Comparison of ENCODE assay signal across 24 mouse cellular contexts in the genomic region with DNA sequence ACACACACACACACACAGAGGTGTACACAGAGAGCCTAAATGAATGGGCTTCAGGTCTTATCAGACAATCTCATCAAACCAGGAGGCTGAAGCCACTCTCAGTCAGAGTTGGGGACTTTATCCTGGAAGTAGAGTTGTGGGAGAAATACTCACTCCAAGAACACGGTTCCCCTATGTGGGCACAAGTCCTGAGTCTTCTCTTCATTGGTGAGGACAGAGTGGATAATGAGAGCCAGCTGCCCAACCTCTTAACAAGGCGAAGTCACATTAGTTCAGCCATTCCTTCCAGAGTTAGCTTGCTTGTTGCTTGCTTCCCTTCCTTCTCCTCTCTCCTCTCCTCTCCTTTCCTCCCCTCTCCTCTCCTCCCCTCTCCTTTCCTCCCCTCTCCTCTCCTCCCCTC.
DNase-seq lines count a peak whose midpoint lies in the region; ATAC-seq lines count a peak whose summit lies in the region.
"Had no signal": no experiment of that assay in that cellular context is flagged by ENCODE, and none has a peak within 500 bp of the region (broad histone marks: within the 10 kb centered on the region; RNA-seq: fewer than 3 reads in every experiment).

No protein-coding gene starts in this region.

- H3K27me3 ChIP-seq in embryonic facial prominence, embryonic 10.5 days (replicated peaks; ENCODE audit: low read depth, poor library complexity, severe bottlenecking), result no peaks in the 10 kb centered on the region
- no peaks in the 10 kb centered on the region for H3K27me3 ChIP-seq in limb, embryonic 10.5 days (ENCODE audit: low read depth, poor library complexity, severe bottlenecking)
- no peaks in the 10 kb centered on the region for H3K27me3 ChIP-seq in limb, embryonic 13.5 days
- no peaks in the 10 kb centered on the region for H3K27me3 ChIP-seq in forebrain, embryonic 15.5 days
- H3K27me3 ChIP-seq: CH12.LX; hindbrain, embryonic 13.5 days; intestine, embryonic 15.5 days had no signal

- H3K9ac ChIP-seq in limb, embryonic 13.5 days, result no peak overlapping the region
- H3K9ac ChIP-seq in forebrain, embryonic 15.5 days (replicated peaks), result no peak overlapping the region
- H3K9ac ChIP-seq: hindbrain, embryonic 13.5 days; intestine, embryonic 15.5 days had no signal

- no peaks in the 10 kb centered on the region for H3K36me3 ChIP-seq in embryonic facial prominence, embryonic 10.5 days (replicated peaks)
- H3K36me3 ChIP-seq in limb, embryonic 10.5 days, result no peaks in the 10 kb centered on the region
- H3K36me3 ChIP-seq in limb, embryonic 13.5 days, result no peaks in the 10 kb centered on the region
- H3K36me3 ChIP-seq in forebrain, embryonic 15.5 days, result no peaks in the 10 kb centered on the region
- H3K36me3 ChIP-seq: G1E; hindbrain, embryonic 10.5 days; hindbrain, embryonic 13.5 days; intestine, embryonic 15.5 days had no signal

- DNase-seq in heart, adult 11 months, result peak; percentile 52
- no peak for DNase-seq in heart, postnatal 14 days
- DNase-seq in embryonic facial prominence, embryonic 10.5 days (ENCODE audit: low spot score), result peak; percentile 30
- DNase-seq in limb, embryonic 10.5 days (ENCODE audit: low spot score), result peak; percentile 52
- DNase-seq in embryo, embryonic 11 days, result no peak
- DNase-seq in kidney, postnatal 36 days, result no peak
- DNase-seq: adrenal gland, adult 8-10 months; adrenal gland, postnatal 25 days; B cell, adult 2 months; cerebellum, adult 11-12 months; cerebellum, adult 8-10 months; cerebellum, postnatal 36 days; gastrocnemius, postnatal 25 days; heart, postnatal 36 days had no signal

- no peak for ATAC-seq in limb, embryonic 13.5 days (ENCODE audit: low FRiP score, low read depth)
- no peak for ATAC-seq in forebrain, embryonic 15.5 days (replicated peaks)
- ATAC-seq: activated CD4-positive, CD25-positive, alpha-beta regulatory T cell, adult 4 months; forebrain, embryonic 14.5 days; intestine, embryonic 15.5 days had no signal

- 47% methylated on average over 2 of the region's 2 CpGs for WGBS in embryonic facial prominence, embryonic 10.5 days
- 23% methylated on average over 2 of the region's 2 CpGs for WGBS in limb, embryonic 10.5 days
- 36% methylated on average over 2 of the region's 2 CpGs for WGBS in limb, embryonic 13.5 days
- 88% methylated on average over 2 of the region's 2 CpGs for WGBS in forebrain, embryonic 15.5 days

- H3K4me2 ChIP-seq in limb, embryonic 13.5 days (replicated peaks), result no peak overlapping the region
- H3K4me2 ChIP-seq in forebrain, embryonic 15.5 days (replicated peaks), result no peak overlapping the region
- H3K4me2 ChIP-seq: heart, embryonic 11.5 days; hindbrain, embryonic 13.5 days; intestine, embryonic 15.5 days had no signal

- no peak overlapping the region for H3K4me3 ChIP-seq in embryonic facial prominence, embryonic 10.5 days
- H3K4me3 ChIP-seq in limb, embryonic 10.5 days, result no peak overlapping the region
- no peak overlapping the region for H3K4me3 ChIP-seq in limb, embryonic 13.5 days
- H3K4me3 ChIP-seq in forebrain, embryonic 15.5 days, result no peak overlapping the region
- H3K4me3 ChIP-seq: hindbrain, embryonic 10.5 days; hindbrain, embryonic 13.5 days; intestine, embryonic 15.5 days had no signal

- no peaks in the 10 kb centered on the region for H3K9me3 ChIP-seq in embryonic facial prominence, embryonic 10.5 days
- no peaks in the 10 kb centered on the region for H3K9me3 ChIP-seq in limb, embryonic 10.5 days (replicated peaks)
- H3K9me3 ChIP-seq in limb, embryonic 13.5 days, result no peaks in the 10 kb centered on the region
- H3K9me3 ChIP-seq in forebrain, embryonic 15.5 days, result no peaks in the 10 kb centered on the region
- H3K9me3 ChIP-seq: hindbrain, embryonic 10.5 days; hindbrain, embryonic 13.5 days; intestine, embryonic 15.5 days had no signal

- H3K27ac ChIP-seq in embryonic facial prominence, embryonic 10.5 days (replicated peaks), result peak overlapping the region; percentile 72
- peak overlapping the region; percentile 84 for H3K27ac ChIP-seq in limb, embryonic 10.5 days
- H3K27ac ChIP-seq in limb, embryonic 13.5 days, result peak overlapping the region; percentile 33; the same call in 1 of the 2 replicates
- H3K27ac ChIP-seq in forebrain, embryonic 15.5 days (replicated peaks), result no peak overlapping the region
- H3K27ac ChIP-seq: hindbrain, embryonic 10.5 days; intestine, embryonic 15.5 days had no signal

- peaks cover 37% of the 10 kb centered on the region for H3K4me1 ChIP-seq in embryonic facial prominence, embryonic 10.5 days
- peaks cover 44% of the 10 kb centered on the region for H3K4me1 ChIP-seq in limb, embryonic 10.5 days
- peaks cover 27% of the 10 kb centered on the region for H3K4me1 ChIP-seq in limb, embryonic 13.5 days
- peaks cover 3% of the 10 kb centered on the region; the same call in 1 of the 2 replicates for H3K4me1 ChIP-seq in forebrain, embryonic 15.5 days
- H3K4me1 ChIP-seq: hindbrain, embryonic 10.5 days had no signal

- intact Hi-C loops in heart, postnatal 14 days (cut with DNase I), result no loop called here

Comparison
In these comparisons a context has a peak if more than half of its experiments do, and no peak if none do; other contexts are left out.
1. DNase-seq: peak in heart, adult 11 months (single experiment), embryonic facial prominence, embryonic 10.5 days (single experiment) and limb, embryonic 10.5 days (single experiment); none in heart, postnatal 14 days (0 of 2), embryo, embryonic 11 days (single experiment) and kidney, postnatal 36 days (0 of 2).